Mouse (Mus musculus): ENCODE measurements around the gene Gpatch3. TPM values are rescaled to one million over a fixed set of nuclear protein-coding genes. Genes with fewer than 3 reads are reported as not detected.

Gene Gpatch3
- total and polyA plus RNA-seq, 2 experiments: 3.8 to 4.3 TPM

DNA sequence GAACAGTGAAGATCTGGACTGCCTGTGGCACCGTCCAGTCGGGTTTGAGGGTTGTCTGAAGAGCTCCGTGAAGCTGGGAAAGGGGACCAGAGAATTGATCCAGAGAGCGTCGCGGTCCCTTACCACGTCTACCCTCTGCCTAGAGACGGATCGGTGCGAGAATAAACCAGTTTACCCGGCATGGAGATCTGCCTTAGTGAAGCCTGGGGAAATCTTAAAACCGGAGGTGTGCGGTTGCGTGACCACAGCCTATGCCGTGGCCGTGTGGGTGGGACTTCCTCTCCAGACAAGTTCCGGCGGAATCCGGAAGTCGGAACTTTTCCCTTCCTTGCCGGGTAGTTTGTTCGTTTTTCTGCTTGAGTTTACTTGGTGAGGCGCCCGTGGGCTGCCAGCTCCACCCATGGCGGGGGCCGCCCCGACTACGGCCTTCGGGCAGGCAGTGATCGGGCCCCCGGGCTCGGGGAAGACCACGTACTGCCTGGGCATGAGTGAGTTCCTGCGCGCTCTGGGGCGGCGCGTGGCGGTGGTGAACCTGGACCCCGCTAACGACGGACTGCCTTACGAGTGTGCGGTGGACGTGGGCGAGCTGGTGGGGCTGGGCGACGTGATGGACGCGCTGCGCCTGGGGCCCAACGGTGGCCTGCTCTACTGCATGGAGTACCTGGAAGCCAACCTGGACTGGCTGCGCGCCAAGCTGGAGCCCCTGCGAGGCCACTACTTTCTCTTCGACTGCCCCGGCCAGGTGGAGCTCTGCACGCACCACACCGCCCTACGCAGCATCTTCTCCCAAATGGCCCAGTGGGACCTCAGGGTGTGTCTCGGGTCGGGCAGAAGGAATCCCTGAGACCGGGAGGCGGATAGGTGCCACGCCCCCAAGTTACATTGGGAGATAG is 9.8 kb downstream of the Gpatch3 start, which contains the start of gene Gpn2:
Gene Gpn2 (plus strand): TSS at position 304 of the 893 bp plus-strand sequence.
- Histone ChIP-seq H3K36me3 (ENCODE audit: control insufficient read depth, insufficient read depth, low read length) (peaks cover 4% of the 10 kb centered on the region; the same call in 1 of the 2 replicates), H3K79me2 (ENCODE audit: control insufficient read depth, insufficient read depth, low read length) (peaks cover 5% of the 10 kb centered on the region; the same call in 1 of the 2 replicates), H3K9ac (ENCODE audit: low read depth, low read length) (peak within 1 kb of the TSS; percentile 87), H3K27ac (replicated peaks; ENCODE audit: insufficient read depth, low read depth, low read length) (peak within 1 kb of the TSS; percentile 62), H3K4me3 (ENCODE audit: insufficient read depth, low read depth, low read length) (peak within 1 kb of the TSS; percentile 84), H3K27me3 (ENCODE audit: control insufficient read depth, insufficient read depth, low read length) (no peaks in the 10 kb centered on the region), H3K4me1 (ENCODE audit: control insufficient read depth, insufficient read depth, low read length) (peaks cover 3% of the 10 kb centered on the region)
- TF ChIP-seq CTCF (IDR thresholded peaks at IDR 0.05; ENCODE audit: low read depth, low read length) (no peak), POLR2A (IDR thresholded peaks at IDR 0.05; ENCODE audit: extremely low read depth, insufficient read depth, low read length) (peak; percentile 51; the same call in 1 of the 2 replicates)
- under 1% methylated on average over 65 of the region's 65 CpGs for WGBS
- DNase-seq (ENCODE audit: extremely low read depth, low read depth, low spot score): peak; percentile 81

DNA sequence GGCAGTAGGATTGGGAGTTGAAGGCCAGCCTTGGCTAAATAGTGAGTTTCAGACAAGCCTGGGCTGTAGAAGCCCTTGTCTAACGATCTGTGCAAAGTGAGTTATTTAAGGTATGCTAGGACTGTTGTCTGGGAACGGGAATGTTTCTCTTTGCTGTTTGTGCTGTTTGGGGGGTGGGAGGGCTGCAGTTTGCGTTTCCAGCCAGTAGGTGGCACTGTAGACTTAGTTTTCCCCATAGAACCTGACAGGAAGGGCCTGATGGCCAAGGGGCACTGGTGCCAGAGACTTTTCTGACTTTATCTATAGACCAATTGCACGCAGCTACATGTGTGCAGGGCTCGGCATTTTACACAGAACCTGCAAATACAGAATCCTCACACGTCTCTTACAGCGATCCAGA is 18.0 kb downstream of the Gpatch3 start:
- H3K27me3 ChIP-seq (ENCODE audit: control insufficient read depth, insufficient read depth, low read length): no peaks in the 10 kb centered on the region
- peak; percentile 46 for DNase-seq (ENCODE audit: extremely low read depth, low read depth, low spot score)
- H3K9ac ChIP-seq (ENCODE audit: low read depth, low read length): no peak overlapping the region
- H3K4me1 ChIP-seq (ENCODE audit: control insufficient read depth, insufficient read depth, low read length): no peaks in the 10 kb centered on the region
- H3K27ac ChIP-seq (replicated peaks; ENCODE audit: insufficient read depth, low read depth, low read length): no peak overlapping the region
- TF ChIP-seq CTCF (IDR thresholded peaks at IDR 0.05; ENCODE audit: low read depth, low read length): peak; percentile 92
- no peak for TF ChIP-seq POLR2A (IDR thresholded peaks at IDR 0.05; ENCODE audit: extremely low read depth, insufficient read depth, low read length)
- no peak overlapping the region for H3K4me3 ChIP-seq (ENCODE audit: insufficient read depth, low read depth, low read length)
- no peaks in the 10 kb centered on the region for H3K79me2 ChIP-seq (ENCODE audit: control insufficient read depth, insufficient read depth, low read length)
- H3K36me3 ChIP-seq (ENCODE audit: control insufficient read depth, insufficient read depth, low read length): peaks cover 1% of the 10 kb centered on the region; the same call in 1 of the 2 replicates
- 26% methylated on average over 7 of the region's 7 CpGs for WGBS

DNA sequence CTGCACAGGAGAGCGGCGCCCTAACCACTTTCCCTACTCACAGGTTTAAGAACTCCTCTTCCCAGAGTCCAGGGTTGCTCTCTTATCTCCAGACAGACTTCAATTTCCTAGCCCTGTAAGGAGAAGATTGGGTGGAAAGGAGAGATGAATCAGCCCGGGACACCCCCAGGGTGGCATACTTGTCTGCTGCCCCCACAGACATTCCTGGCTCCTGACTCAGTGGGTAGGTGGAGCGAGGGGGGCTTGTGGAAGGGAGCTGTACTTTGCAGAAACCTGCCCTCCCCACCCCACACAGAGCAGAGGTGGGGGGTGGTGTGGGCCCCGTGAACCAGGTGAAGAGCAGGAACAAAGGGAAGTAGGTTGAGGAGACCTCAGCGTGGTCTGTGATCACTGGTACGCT is 21.0 kb downstream of the Gpatch3 start:
- TF ChIP-seq CTCF (IDR thresholded peaks at IDR 0.05; ENCODE audit: low read depth, low read length) (no peak), POLR2A (IDR thresholded peaks at IDR 0.05; ENCODE audit: extremely low read depth, insufficient read depth, low read length) (no peak)
- Histone ChIP-seq H3K27ac (replicated peaks; ENCODE audit: insufficient read depth, low read depth, low read length) (no peak overlapping the region), H3K79me2 (ENCODE audit: control insufficient read depth, insufficient read depth, low read length) (no peaks in the 10 kb centered on the region), H3K27me3 (ENCODE audit: control insufficient read depth, insufficient read depth, low read length) (no peaks in the 10 kb centered on the region), H3K36me3 (ENCODE audit: control insufficient read depth, insufficient read depth, low read length) (no peaks in the 10 kb centered on the region; the same call in 1 of the 2 replicates), H3K4me3 (ENCODE audit: insufficient read depth, low read depth, low read length) (no peak overlapping the region), H3K4me1 (ENCODE audit: control insufficient read depth, insufficient read depth, low read length) (no peaks in the 10 kb centered on the region), H3K9ac (ENCODE audit: low read depth, low read length) (no peak overlapping the region)
- WGBS: 84% methylated on average over 7 of the region's 7 CpGs
- no peak for DNase-seq (ENCODE audit: extremely low read depth, low read depth, low spot score)

DNA sequence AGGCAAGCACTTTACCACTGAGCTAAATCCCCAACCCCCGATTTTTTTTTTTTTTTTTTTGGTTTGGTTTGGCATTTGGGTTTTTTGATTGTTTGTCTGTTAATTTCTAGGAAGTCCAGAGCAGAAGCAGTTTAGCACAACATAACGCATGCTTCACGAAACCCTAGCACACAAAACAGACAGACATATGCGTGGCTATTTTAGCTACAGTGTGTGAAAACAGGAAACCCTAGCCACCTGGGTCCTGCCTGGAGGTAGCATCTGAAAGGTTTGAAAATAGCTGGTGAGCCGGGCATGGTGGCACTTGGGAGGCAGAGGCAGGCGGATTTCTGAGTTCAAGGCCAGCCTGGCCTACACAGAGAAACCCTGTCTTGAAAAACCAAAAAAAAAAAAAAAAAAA is 21.5 kb downstream of the Gpatch3 start:
- H3K4me1 ChIP-seq (ENCODE audit: control insufficient read depth, insufficient read depth, low read length): no peaks in the 10 kb centered on the region
- no peak overlapping the region for H3K9ac ChIP-seq (ENCODE audit: low read depth, low read length)
- no peak overlapping the region for H3K4me3 ChIP-seq (ENCODE audit: insufficient read depth, low read depth, low read length)
- no peak for DNase-seq (ENCODE audit: extremely low read depth, low read depth, low spot score)
- no peak overlapping the region for H3K27ac ChIP-seq (replicated peaks; ENCODE audit: insufficient read depth, low read depth, low read length)
- no peaks in the 10 kb centered on the region for H3K79me2 ChIP-seq (ENCODE audit: control insufficient read depth, insufficient read depth, low read length)
- no peak for TF ChIP-seq CTCF (IDR thresholded peaks at IDR 0.05; ENCODE audit: low read depth, low read length)
- no peak for TF ChIP-seq POLR2A (IDR thresholded peaks at IDR 0.05; ENCODE audit: extremely low read depth, insufficient read depth, low read length)
- 81% methylated on average over 6 of the region's 6 CpGs for WGBS
- no peaks in the 10 kb centered on the region for H3K27me3 ChIP-seq (ENCODE audit: control insufficient read depth, insufficient read depth, low read length)
- H3K36me3 ChIP-seq (ENCODE audit: control insufficient read depth, insufficient read depth, low read length): no peaks in the 10 kb centered on the region; the same call in 1 of the 2 replicates

DNA sequence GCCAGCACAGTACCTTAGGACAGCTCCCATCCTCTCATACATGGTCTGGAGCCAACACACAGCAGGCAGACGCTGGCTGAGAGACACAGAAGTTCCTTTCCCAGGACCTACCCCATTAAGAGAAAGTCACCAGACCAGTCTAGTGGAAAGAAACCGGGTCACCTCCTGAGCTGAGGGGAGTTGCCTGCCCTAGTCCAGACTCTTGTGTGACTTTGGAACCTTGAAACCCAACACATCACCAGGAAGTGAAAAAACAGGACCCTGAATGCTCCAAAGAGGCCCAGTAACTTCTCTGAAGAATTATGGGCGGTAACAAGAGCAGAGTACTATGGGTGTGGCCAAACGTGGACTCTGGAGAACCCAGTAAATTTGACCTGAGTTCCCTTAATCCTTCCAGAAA is 24.1 kb downstream of the Gpatch3 start:
- 60% methylated on average over 4 of the region's 4 CpGs for WGBS
- peaks cover 2% of the 10 kb centered on the region; the same call in 1 of the 2 replicates for H3K4me1 ChIP-seq (ENCODE audit: control insufficient read depth, insufficient read depth, low read length)
- DNase-seq (ENCODE audit: extremely low read depth, low read depth, low spot score): no peak
- H3K27ac ChIP-seq (replicated peaks; ENCODE audit: insufficient read depth, low read depth, low read length): no peak overlapping the region
- no peaks in the 10 kb centered on the region for H3K36me3 ChIP-seq (ENCODE audit: control insufficient read depth, insufficient read depth, low read length)
- no peak overlapping the region for H3K4me3 ChIP-seq (ENCODE audit: insufficient read depth, low read depth, low read length)
- no peak overlapping the region for H3K9ac ChIP-seq (ENCODE audit: low read depth, low read length)
- H3K79me2 ChIP-seq (ENCODE audit: control insufficient read depth, insufficient read depth, low read length): no peaks in the 10 kb centered on the region
- TF ChIP-seq POLR2A (IDR thresholded peaks at IDR 0.05; ENCODE audit: extremely low read depth, insufficient read depth, low read length) (no peak), CTCF (IDR thresholded peaks at IDR 0.05; ENCODE audit: low read depth, low read length) (no peak)
- H3K27me3 ChIP-seq (ENCODE audit: control insufficient read depth, insufficient read depth, low read length): no peaks in the 10 kb centered on the region
